Mouse (Mus musculus) midbrain, embryonic 13.5 days (tissue): ENCODE measurements at regions not wholly inside any gene's neighbourhood (a gene's known extent, or its start where the extent isn't known, plus 50 kb on each side); places are given as distances from the start of the nearest gene placed in this dataset.
"Not testable (repeated sequence)": the region's sequence is repeated elsewhere in the genome, so short reads cannot be mapped to it uniquely, and the experiment has no call there.

Experiments
- ATAC-seq: fragments of 200-750 bp; cut with Nextera tagmentation; 2 replicates; pipeline ENCODE4 v1.8.0; 2017; ENCODE audit warnings: mild to moderate bottlenecking, moderate TSS enrichment, moderate library complexity
- H3K27ac ChIP-seq: fragments of 300-500 bp; sonication (generic); 2 replicates; pipeline ENCODE4 v1.5.1; 2015; ENCODE audit warnings: inconsistent platforms, mild to moderate bottlenecking, moderate library complexity
- H3K27me3 ChIP-seq: fragments of 300-500 bp; sonication (generic); 2 replicates; pipeline ENCODE4 v1.6.1; 2015; ENCODE audit warnings: mild to moderate bottlenecking, inconsistent platforms
- H3K36me3 ChIP-seq: fragments of 300-500 bp; sonication (generic); 2 replicates; pipeline ENCODE4 v1.6.1; 2015; ENCODE audit warnings: mild to moderate bottlenecking, inconsistent platforms
- H3K4me1 ChIP-seq: fragments of 300-500 bp; sonication (generic); replicated peaks from 2 replicates; pipeline ENCODE4 v1.6.1; 2015; ENCODE audit warnings: inconsistent platforms
- H3K4me2 ChIP-seq: fragments of 300-500 bp; sonication (generic); replicated peaks from 2 replicates; pipeline ENCODE4 v1.6.1; 2015; ENCODE audit warnings: moderate library complexity, mild to moderate bottlenecking, inconsistent platforms
- H3K4me3 ChIP-seq: fragments of 300-500 bp; sonication (generic); replicated peaks from 2 replicates; pipeline ENCODE4 v1.5.1; 2015; ENCODE audit warnings: mild to moderate bottlenecking, inconsistent platforms
- H3K9ac ChIP-seq: fragments of 300-500 bp; sonication (generic); replicated peaks from 2 replicates; pipeline ENCODE4 v1.6.1; 2015; ENCODE audit warnings: mild to moderate bottlenecking, inconsistent platforms
- H3K9me3 ChIP-seq: fragments of 300-500 bp; sonication (generic); 2 replicates; pipeline ENCODE4 v1.6.1; 2016; ENCODE audit warnings: mild to moderate bottlenecking, inconsistent platforms
- WGBS: fragments of 180-500 bp; shearing (Covaris S2); methylation state at CpG from one replicate; pipeline ENCODE4 v1.1.7; 2015; 5-methylcytosine and 5-hydroxymethylcytosine counted together

DNA sequence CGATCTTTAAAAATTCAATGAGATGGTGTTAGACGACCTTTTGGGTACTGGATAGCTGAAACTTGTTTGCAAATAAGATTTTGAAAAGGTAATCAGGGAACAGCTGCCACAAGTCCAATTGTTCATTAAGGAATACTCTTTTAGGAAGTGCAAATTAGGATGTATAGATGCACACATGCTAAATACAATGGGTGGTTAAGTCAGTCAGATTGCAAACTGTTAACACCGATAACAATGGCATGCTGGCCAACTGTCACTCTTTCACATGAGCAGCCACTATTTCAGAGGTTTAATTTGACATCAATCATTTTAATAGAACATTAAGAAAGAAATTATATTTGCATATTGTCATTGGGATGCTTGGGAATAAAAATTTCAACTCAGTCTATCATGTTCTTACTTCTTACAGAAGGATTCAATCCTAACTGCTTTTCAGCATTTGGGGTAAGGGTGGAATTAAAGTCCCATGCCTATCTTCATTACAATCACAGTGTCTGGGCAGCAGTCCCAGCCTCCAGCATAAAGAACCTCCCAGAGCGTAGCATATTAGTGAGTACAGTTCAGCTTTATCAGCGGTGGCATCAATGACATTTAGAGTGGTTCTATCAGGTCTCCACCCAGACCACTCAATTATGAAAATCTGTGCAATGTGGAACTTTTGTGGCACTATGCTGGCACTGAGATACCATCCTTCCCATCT, 385.8 kb upstream of the Slc39a10 start:
- peaks cover 15% of the 10 kb centered on the region for H3K4me1 ChIP-seq
- peak overlapping the region; percentile 61 for H3K27ac ChIP-seq
- peak; percentile 82 for ATAC-seq
- H3K27me3 ChIP-seq: no peaks in the 10 kb centered on the region
- no peaks in the 10 kb centered on the region for H3K9me3 ChIP-seq
- WGBS: 44% methylated on average over 5 of the region's 5 CpGs
- H3K9ac ChIP-seq: no peak overlapping the region
- H3K4me3 ChIP-seq: no peak overlapping the region
- no peak overlapping the region for H3K4me2 ChIP-seq
- no peaks in the 10 kb centered on the region for H3K36me3 ChIP-seq

DNA sequence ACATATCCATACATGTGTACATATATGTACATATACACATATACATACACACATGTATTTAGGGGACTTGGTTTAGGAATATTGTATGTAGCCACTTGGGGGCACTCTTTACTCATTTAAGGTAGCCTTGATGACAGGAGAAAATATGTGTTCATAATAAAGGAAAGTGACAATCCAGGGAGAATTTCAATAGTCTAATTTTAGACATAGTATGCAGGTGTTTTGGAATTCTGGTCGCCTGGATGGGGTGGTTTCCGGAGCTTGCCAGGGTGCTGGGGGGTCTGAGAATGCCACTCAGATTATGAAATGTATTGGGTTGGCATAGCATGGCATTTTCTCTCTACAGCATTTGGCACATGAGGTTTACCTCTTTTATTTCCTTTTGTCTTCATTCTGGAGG, 385.2 kb upstream of the Slc39a10 start:
- Histone ChIP-seq H3K9me3 (no peaks in the 10 kb centered on the region), H3K27ac (peak overlapping the region; percentile 61), H3K4me3 (no peak overlapping the region), H3K4me1 (peaks cover 15% of the 10 kb centered on the region), H3K9ac (no peak overlapping the region), H3K27me3 (no peaks in the 10 kb centered on the region), H3K4me2 (0 out of 2 replicates have a peak overlapping the region, but pooled peaks have one; percentile 17), H3K36me3 (no peaks in the 10 kb centered on the region)
- WGBS: 15% methylated on average over 2 of the region's 2 CpGs
- ATAC-seq: peak; percentile 86

DNA sequence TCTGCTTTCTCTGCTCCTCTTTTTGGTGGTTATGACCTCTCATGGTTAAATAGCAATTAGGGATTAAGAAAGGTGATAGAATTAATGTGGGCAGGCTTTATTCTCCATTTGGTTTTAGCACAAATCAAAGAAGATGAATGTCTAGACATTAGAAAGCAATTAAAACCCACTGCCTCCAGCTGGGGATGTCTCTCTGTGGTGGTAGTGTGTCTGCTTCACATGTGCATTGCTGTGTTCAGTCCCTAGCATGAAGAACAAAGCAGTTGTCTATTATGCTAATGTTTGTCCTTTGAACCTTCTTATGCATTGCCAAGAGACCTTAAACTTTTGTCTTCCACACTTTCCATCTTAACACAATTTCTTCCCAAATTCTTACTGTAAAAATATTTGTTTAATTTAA, 379.5 kb upstream of the Slc39a10 start:
- no peak for ATAC-seq
- Histone ChIP-seq H3K9ac (no peak overlapping the region), H3K4me3 (no peak overlapping the region), H3K9me3 (no peaks in the 10 kb centered on the region), H3K27me3 (no peaks in the 10 kb centered on the region), H3K27ac (no peak overlapping the region), H3K4me2 (no peak overlapping the region), H3K36me3 (no peaks in the 10 kb centered on the region), H3K4me1 (no peaks in the 10 kb centered on the region)

DNA sequence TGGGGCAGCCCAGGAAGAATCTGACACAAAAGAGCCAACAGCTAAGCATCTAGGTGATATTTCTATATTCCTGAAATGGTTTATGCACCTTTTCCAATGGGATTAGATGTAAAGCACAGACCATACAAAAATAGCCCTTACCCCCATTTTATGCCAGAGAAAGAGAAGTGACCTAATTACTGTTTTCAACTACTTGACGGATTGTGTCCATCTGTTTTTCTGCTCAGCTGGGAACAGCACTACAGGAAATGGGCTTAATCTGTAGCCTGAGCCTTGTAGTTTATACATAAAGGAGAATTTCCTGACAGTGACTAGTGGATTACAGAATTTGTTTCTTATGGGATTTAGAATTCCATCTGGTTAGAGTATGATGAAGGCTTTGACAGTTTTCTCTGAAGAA, 371.0 kb upstream of the Slc39a10 start:
- 69% methylated on average over 1 of the region's 1 CpGs for WGBS

DNA sequence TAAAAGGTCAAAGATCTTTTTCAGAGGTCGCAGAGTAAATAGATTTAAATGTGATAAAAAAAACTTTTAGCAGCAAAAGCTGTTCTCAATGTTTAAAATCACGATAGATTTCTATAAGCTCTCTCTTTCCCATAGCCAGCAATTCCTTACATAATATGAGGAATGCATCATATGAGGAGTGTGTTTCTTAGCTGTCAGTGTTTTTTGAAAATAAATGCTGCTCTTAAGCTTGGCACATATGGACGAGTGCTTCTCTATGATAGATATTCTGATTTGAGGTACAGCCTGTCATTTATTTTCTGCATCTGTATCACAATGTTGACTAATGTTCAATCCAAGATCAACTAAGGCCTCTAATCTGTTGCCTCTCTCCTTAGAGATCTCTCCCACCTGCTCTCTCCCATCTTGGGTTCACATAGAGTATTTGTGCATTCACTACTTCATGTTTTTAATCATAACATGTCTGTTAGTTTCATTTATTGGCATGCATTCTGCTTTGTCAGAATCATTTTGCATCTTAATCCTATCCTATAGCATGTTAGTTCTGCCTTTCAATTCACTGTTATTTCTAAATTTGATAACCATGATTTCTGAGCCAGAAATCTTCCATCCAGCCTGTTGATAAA, 369.0 kb upstream of the Slc39a10 start:
- Histone ChIP-seq H3K9ac (no peak overlapping the region), H3K4me2 (no peak overlapping the region), H3K27me3 (no peaks in the 10 kb centered on the region), H3K36me3 (no peaks in the 10 kb centered on the region), H3K9me3 (no peaks in the 10 kb centered on the region), H3K4me1 (no peaks in the 10 kb centered on the region), H3K4me3 (no peak overlapping the region), H3K27ac (no peak overlapping the region)
- WGBS: 82% methylated on average over 3 of the region's 3 CpGs
- ATAC-seq: no peak

More for the DNA sequence above, 371.0 kb upstream of the Slc39a10 start:
- H3K4me1 ChIP-seq: no peaks in the 10 kb centered on the region
- no peak overlapping the region for H3K9ac ChIP-seq
- H3K27me3 ChIP-seq: no peaks in the 10 kb centered on the region
- H3K9me3 ChIP-seq: no peaks in the 10 kb centered on the region
- no peaks in the 10 kb centered on the region for H3K36me3 ChIP-seq
- ATAC-seq: no peak
- H3K4me2 ChIP-seq: no peak overlapping the region
- H3K27ac ChIP-seq: no peak overlapping the region
- H3K4me3 ChIP-seq: no peak overlapping the region

DNA sequence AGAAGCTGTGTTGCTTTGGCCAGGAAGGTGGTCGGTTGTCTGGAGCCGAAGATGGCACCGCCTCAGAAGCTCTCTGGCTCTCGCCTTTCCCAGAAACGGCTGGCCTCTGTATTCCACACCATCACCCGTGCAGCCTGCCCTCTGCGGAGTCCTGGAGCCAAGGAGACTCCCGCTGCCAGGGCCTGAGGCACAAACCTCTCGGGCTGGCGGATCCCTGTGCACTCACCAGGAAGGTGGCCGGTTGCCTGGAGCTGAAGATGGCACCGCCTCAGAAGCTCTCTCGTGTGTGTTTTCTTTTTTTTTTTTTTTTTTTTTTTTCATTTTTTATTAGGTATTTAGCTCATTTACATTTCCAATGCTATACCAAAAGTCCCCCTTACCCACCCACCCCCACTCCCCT, 358.1 kb upstream of the Slc39a10 start:
- not testable (repeated sequence) for H3K27ac ChIP-seq, H3K4me2 ChIP-seq, H3K36me3 ChIP-seq, H3K27me3 ChIP-seq, H3K4me1 ChIP-seq, ATAC-seq, H3K9me3 ChIP-seq, H3K4me3 ChIP-seq, H3K9ac ChIP-seq
- WGBS: 90% methylated on average over 13 of the region's 13 CpGs

DNA sequence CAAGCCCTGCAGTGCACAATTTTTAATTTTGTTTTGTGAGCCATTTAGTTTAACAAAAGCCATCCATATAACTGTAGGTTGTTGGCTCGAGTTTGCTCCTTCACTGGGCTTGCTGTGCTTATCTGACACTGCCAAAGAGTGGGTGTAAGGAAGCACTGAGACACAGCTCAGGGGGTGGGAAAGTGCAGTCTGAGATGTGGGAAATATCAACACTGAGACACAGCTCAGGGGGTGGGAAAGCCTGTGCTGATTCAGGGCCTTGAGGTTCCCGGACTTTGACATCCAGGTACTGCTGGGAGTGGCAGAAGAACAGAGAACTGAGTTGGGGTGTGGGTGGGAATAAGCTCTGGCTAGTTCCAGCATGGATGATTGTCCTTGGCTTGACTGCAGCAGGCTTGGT, 324.4 kb upstream of the Slc39a10 start:
- H3K27me3 ChIP-seq: no peaks in the 10 kb centered on the region
- 70% methylated on average over 2 of the region's 2 CpGs for WGBS
- no peaks in the 10 kb centered on the region for H3K36me3 ChIP-seq
- no peaks in the 10 kb centered on the region for H3K4me1 ChIP-seq
- H3K9me3 ChIP-seq: no peaks in the 10 kb centered on the region
- H3K4me3 ChIP-seq: no peak overlapping the region
- H3K27ac ChIP-seq: no peak overlapping the region
- no peak for ATAC-seq
- H3K9ac ChIP-seq: no peak overlapping the region
- H3K4me2 ChIP-seq: no peak overlapping the region

DNA sequence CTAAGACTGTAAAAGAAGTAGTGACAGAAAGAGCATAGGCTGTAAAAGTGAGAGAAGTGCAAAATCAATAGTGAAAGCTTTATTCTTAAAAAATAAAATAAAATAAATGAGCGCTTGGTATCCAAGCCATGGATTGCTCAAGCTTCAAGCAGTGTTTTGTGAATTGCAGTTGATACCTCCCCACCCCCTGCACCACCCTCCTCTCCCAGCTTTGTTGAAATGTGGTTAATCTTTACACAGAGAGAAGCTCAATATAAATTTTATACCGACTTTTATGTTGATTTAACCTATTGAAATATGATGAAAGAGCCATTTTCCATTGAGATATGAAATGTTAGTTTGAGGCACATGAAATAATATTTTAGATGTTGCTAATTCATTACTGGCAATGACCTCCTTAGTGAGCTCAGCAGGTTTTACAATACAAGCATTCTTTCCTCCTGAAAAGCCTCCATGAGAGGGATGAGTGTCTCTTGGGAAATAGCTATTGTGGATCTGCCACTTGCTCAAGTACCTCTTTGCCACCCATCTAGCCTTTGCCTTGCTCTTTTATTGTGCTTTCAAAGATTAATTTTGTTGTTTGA, 323.9 kb upstream of the Slc39a10 start:
- H3K9ac ChIP-seq: no peak overlapping the region
- WGBS: 73% methylated on average over 2 of the region's 2 CpGs
- no peaks in the 10 kb centered on the region for H3K9me3 ChIP-seq
- H3K4me1 ChIP-seq: no peaks in the 10 kb centered on the region
- H3K4me2 ChIP-seq: no peak overlapping the region
- H3K36me3 ChIP-seq: no peaks in the 10 kb centered on the region
- H3K27ac ChIP-seq: no peak overlapping the region
- no peak overlapping the region for H3K4me3 ChIP-seq
- ATAC-seq: no peak
- H3K27me3 ChIP-seq: no peaks in the 10 kb centered on the region

DNA sequence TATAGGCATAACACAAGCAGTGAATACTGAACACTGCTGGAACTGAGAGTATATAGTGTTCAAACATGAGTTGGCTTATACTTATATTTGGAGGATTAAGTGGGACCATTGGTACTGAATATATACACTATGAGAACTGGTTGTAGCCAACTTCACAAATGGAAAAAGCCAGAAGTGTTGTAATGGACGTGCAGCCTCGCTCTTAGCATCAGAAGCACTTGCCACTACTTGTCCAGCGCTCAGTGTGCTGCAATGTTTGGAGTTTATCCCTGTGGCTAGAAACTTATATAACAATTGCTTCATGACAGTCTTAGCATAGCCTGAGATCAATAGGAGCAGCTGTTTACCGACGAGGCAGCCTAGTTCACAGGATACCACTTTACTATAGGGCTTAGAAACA, 320.8 kb upstream of the Slc39a10 start:
- no peak for ATAC-seq
- no peaks in the 10 kb centered on the region for H3K4me1 ChIP-seq
- no peak overlapping the region for H3K4me3 ChIP-seq

DNA sequence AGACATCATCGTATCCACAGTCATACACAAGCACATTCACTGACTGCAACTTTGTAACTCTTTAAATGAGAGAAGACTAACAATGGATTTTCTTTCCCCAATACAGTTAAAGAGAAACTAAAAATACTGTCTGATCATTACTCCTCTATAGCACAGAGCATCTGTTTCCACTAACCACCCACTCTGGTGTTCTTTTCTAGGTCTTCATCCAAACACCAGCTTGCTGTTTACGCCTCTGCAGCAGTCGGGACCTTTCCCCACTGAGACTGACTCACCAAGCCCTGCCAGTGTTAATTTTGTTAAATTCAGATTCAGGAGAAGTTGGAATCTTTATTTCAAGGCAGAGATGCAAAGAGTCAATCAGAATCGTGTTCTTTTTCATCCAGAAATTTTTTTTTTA, 300.3 kb upstream of the Slc39a10 start:
- Histone ChIP-seq H3K4me3 (no peak overlapping the region), H3K9me3 (no peaks in the 10 kb centered on the region), H3K27me3 (no peaks in the 10 kb centered on the region), H3K27ac (no peak overlapping the region), H3K36me3 (no peaks in the 10 kb centered on the region), H3K4me2 (no peak overlapping the region), H3K4me1 (no peaks in the 10 kb centered on the region), H3K9ac (no peak overlapping the region)
- 85% methylated on average over 4 of the region's 4 CpGs for WGBS
- no peak for ATAC-seq

More for the DNA sequence above, 320.8 kb upstream of the Slc39a10 start:
- Histone ChIP-seq H3K36me3 (no peaks in the 10 kb centered on the region), H3K9ac (no peak overlapping the region), H3K27ac (no peak overlapping the region), H3K9me3 (no peaks in the 10 kb centered on the region), H3K27me3 (no peaks in the 10 kb centered on the region), H3K4me2 (no peak overlapping the region)
- WGBS: 88% methylated on average over 5 of the region's 5 CpGs

DNA sequence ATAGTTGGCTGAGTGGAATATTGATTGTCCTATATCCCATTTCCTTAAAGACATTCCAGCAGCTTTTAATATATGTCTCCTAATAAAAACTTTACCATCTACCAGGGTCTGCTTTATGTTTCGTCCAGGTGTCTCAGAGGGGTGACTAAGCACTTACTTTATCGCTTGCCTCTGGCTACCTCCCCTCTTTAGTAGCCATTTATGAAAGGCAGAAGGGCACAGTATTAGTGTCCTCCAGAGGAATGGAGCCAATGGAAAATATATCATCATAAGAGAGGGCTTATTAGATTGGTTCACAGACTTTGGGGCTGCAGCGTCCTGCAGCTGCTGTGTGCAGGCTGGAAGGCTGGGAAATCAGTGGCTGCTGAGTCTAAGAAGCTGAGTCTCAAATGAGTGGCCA, 271.8 kb upstream of the Slc39a10 start:
- 68% methylated on average over 3 of the region's 3 CpGs for WGBS
- no peak overlapping the region for H3K4me3 ChIP-seq
- H3K4me2 ChIP-seq: no peak overlapping the region
- no peaks in the 10 kb centered on the region for H3K27me3 ChIP-seq
- no peaks in the 10 kb centered on the region for H3K36me3 ChIP-seq
- ATAC-seq: no peak
- H3K4me1 ChIP-seq: peaks cover 8% of the 10 kb centered on the region
- no peak overlapping the region for H3K9ac ChIP-seq
- H3K27ac ChIP-seq: 0 out of 2 replicates have a peak overlapping the region, but pooled peaks have one; percentile 7
- H3K9me3 ChIP-seq: no peaks in the 10 kb centered on the region

DNA sequence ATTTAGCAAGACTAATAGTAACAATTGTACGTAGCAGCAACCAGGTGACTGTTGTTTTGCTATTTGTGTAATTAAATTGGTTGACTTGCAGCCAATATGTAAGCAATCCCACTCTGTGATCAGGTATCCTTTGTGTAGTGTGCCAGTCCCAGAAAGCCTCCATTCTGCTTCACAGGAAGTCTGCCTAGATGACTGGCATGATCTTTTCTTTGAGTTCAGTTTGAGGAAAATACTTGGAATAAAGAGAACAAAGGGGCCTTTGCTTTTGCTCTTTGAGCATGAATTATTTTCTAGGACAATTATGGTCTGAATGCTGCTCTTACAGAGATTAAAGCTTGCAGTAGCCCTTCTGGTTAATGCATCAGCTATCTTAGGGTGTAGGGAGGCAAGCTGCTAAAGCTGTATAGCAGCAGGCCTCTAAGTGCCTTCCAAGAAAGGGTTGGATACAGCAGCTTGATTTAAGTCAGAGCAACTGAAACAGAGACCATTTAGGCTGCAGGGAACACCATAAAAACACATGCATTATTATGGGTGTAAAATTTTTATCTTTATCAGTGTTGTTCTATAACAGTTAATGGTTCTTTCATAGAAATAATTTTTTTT, 271.3 kb upstream of the Slc39a10 start:
- ATAC-seq: peak; percentile 67
- Histone ChIP-seq H3K27me3 (no peaks in the 10 kb centered on the region), H3K36me3 (no peaks in the 10 kb centered on the region)

More for the DNA sequence above, 271.3 kb upstream of the Slc39a10 start:
- Histone ChIP-seq H3K4me2 (no peak overlapping the region), H3K9me3 (no peaks in the 10 kb centered on the region), H3K4me1 (peaks cover 8% of the 10 kb centered on the region), H3K27ac (peak overlapping the region; percentile 12; the same call in 1 of the 2 replicates), H3K9ac (no peak overlapping the region), H3K4me3 (no peak overlapping the region)
- 3% methylated on average over 1 of the region's 1 CpGs for WGBS
